Mouse (Mus musculus) monocyte, adult 2 months (primary cell): ENCODE data around the gene Cir1.

Source experiments
- DNase-seq, 2 experiments: peaks; one replicate each; pipeline ENCODE4 v3.0.0; 2022; ENCODE audit warnings: low spot score in 2 of 2, low read depth in 1 of 2

The Cir1 gene

GRCm38 (mm10) chr2:73302722-73303121 lies 9.8 kb downstream of the Cir1 start:
- DNase-seq = no peak

- no peak for DNase-seq
Measured at GRCm38 (mm10) chr2:73301979-73302378, 10.5 kb downstream of the Cir1 start.

GRCm38 (mm10) chr2:73298841-73299240 lies 13.7 kb downstream of the Cir1 start:
- no peak for DNase-seq

GRCm38 (mm10) chr2:73298154-73298553 lies 14.3 kb downstream of the Cir1 start:
- no peak for DNase-seq

GRCm38 (mm10) chr2:73295023-73295422 lies 17.5 kb downstream of the Cir1 start:
- no peak for DNase-seq

GRCm38 (mm10) chr2:73291130-73291529 lies 21.4 kb downstream of the Cir1 start:
- DNase-seq = no peak

- DNase-seq = no peak
Measured at GRCm38 (mm10) chr2:73285630-73286029, 26.9 kb downstream of the Cir1 start.

GRCm38 (mm10) chr2:73281707-73282106 lies 30.8 kb downstream of the Cir1 start:
- no peak for DNase-seq

- DNase-seq = no peak
Measured at GRCm38 (mm10) chr2:73281048-73281661, 31.3 kb downstream of the Cir1 start.

- DNase-seq = no peak
Measured at GRCm38 (mm10) chr2:73280356-73281047, 32.0 kb downstream of the Cir1 start.

GRCm38 (mm10) chr2:73279271-73280038 lies 33.0 kb downstream of the Cir1 start:
- DNase-seq = no peak

GRCm38 (mm10) chr2:73278869-73279268 lies 33.6 kb downstream of the Cir1 start:
- no peak for DNase-seq

GRCm38 (mm10) chr2:73278131-73278854 lies 34.2 kb downstream of the Cir1 start:
- DNase-seq = peak in 1 of 2 experiments; percentile 72

GRCm38 (mm10) chr2:73277709-73278075 lies 34.8 kb downstream of the Cir1 start:
- DNase-seq = no peak

GRCm38 (mm10) chr2:73277021-73277708 lies 35.3 kb downstream of the Cir1 start:
- DNase-seq = peak in 1 of 2 experiments; percentile 15

- DNase-seq = no peak
Measured at GRCm38 (mm10) chr2:73276141-73276571, 36.3 kb downstream of the Cir1 start.

GRCm38 (mm10) chr2:73275261-73276040 lies 37.0 kb downstream of the Cir1 start:
- no peak for DNase-seq

GRCm38 (mm10) chr2:73274119-73274920 lies 38.2 kb downstream of the Cir1 start:
- peak in 1 of 2 experiments; percentile 44 for DNase-seq
